Mouse (Mus musculus) retina, postnatal 7 days (tissue): ENCODE results near the gene Pde4b.
"Not testable (repeated sequence)": the region's sequence is repeated elsewhere in the genome, so short reads cannot be mapped to it uniquely, and the experiment has no call there.

Source experiments
- DNase-seq: peaks from one replicate; pipeline ENCODE4 v3.0.0-alpha.2; 2012; ENCODE audit warnings: low read depth, low spot score

The Pde4b gene

GRCm38 (mm10) chr4:102478860-102479259 is 391.5 kb downstream of the Pde4b start:
- no peak for DNase-seq

- DNase-seq = peak; percentile 27
Observed at GRCm38 (mm10) chr4:102480830-102481484, 393.6 kb downstream of the Pde4b start.

- DNase-seq = no peak
Observed at GRCm38 (mm10) chr4:102483354-102484018, 396.1 kb downstream of the Pde4b start.

- no peak for DNase-seq
Observed at GRCm38 (mm10) chr4:102484738-102485137, 397.4 kb downstream of the Pde4b start.

- DNase-seq = no peak
Observed at GRCm38 (mm10) chr4:102486134-102486920, 399.0 kb downstream of the Pde4b start.

GRCm38 (mm10) chr4:102486921-102487240 is 399.5 kb downstream of the Pde4b start:
- DNase-seq = no peak

- no peak for DNase-seq
Observed at GRCm38 (mm10) chr4:102488000-102488399, 400.7 kb downstream of the Pde4b start.

- no peak for DNase-seq
Observed at GRCm38 (mm10) chr4:102491468-102492123, 404.3 kb downstream of the Pde4b start.

- DNase-seq = no peak
Observed at GRCm38 (mm10) chr4:102492911-102493310, 405.6 kb downstream of the Pde4b start.

- DNase-seq = peak; percentile 52
Observed at GRCm38 (mm10) chr4:102493342-102494128, 406.2 kb downstream of the Pde4b start.

- DNase-seq = not testable (repeated sequence)
Observed at GRCm38 (mm10) chr4:102494203-102494602, 406.9 kb downstream of the Pde4b start.

GRCm38 (mm10) chr4:102495001-102495400 is 407.7 kb downstream of the Pde4b start:
- no peak for DNase-seq

- no peak for DNase-seq
Observed at GRCm38 (mm10) chr4:102495474-102495873, 408.1 kb downstream of the Pde4b start.

- DNase-seq = no peak
Observed at GRCm38 (mm10) chr4:102496269-102497177, 409.2 kb downstream of the Pde4b start.

GRCm38 (mm10) chr4:102497221-102497620 is 409.9 kb downstream of the Pde4b start:
- no peak for DNase-seq

- DNase-seq = no peak
Observed at GRCm38 (mm10) chr4:102498169-102498919, 411.0 kb downstream of the Pde4b start.

- DNase-seq = no peak
Observed at GRCm38 (mm10) chr4:102498920-102499316, 411.6 kb downstream of the Pde4b start.

- DNase-seq = no peak
Observed at GRCm38 (mm10) chr4:102505714-102506113, 418.4 kb downstream of the Pde4b start.
